Mouse (Mus musculus): ENCODE results near the gene Igflr1. TPM values are rescaled to one million over a fixed set of nuclear protein-coding genes. Genes with fewer than 3 reads are reported as not detected.
A peak's percentile ranks its signal among the peaks of the same experiment; 100 is the strongest.

The Igflr1 gene
- polyA plus RNA-seq (2015; fragmentation: Nextera tagmentation; extraction: Ambion mirVana) = 3.5 and 3.6 TPM in 2 replicates

DNA sequence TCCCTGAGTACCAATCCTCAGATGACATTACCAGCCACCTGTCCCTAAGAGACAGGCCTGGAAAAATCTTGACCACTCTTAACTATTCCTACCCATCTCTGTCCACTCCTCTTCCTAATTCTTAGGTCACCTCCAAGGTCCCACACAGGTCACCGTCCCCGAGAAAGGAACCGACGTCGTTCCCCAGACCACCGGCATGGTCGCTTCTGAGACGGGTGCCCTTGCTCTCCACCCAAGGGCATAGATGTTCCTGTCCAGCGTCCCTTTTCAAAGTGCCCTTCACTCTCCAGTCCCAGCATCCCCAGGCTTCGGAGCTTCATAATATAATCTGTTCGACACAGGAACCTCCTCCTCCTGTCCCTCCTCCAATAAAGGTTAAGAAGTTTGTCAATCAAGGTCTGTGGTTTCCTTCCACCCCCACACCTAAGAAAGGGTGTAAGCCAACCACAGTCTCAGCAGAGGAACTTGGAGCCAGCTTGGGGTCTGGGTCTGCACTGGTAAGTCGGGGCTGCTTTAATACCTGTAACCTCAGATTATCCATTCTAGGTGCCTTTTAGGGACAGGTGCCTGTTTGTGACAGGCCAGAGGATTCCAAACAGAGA, at the start of gene Igflr1:
TSS of gene Igflr1 (plus strand) at position 458 of the 602 bp plus-strand sequence.
- 87% methylated on average over 12 of the region's 12 CpGs for WGBS
- Histone ChIP-seq H3K4me3 (no peak within 1 kb of the TSS), H3K4me2 (peak within 1 kb of the TSS; percentile 85), H3K27me3 (replicated peaks) (no peaks in the 10 kb centered on the region), H3K36me3 (peaks cover 64% of the 10 kb centered on the region), H3K27ac (replicated peaks) (no peak within 1 kb of the TSS), H3K9ac (peak within 1 kb of the TSS; percentile 96), H3K4me1 (peaks cover 15% of the 10 kb centered on the region), H3K9me3 (no peaks in the 10 kb centered on the region)
- no peak for ATAC-seq (ENCODE audit: extremely low read depth, insufficient number of reproducible peaks, low FRiP score, low TSS enrichment)

GRCm38 (mm10) chr7:30518325-30518724, 46.9 kb upstream of the Igflr1 start:
- Histone ChIP-seq H3K4me3 (no peak overlapping the region), H3K36me3 (peaks cover 6% of the 10 kb centered on the region), H3K9ac (no peak overlapping the region), H3K9me3 (no peaks in the 10 kb centered on the region), H3K4me2 (no peak overlapping the region), H3K27me3 (replicated peaks) (peaks cover 25% of the 10 kb centered on the region), H3K4me1 (no peaks in the 10 kb centered on the region), H3K27ac (replicated peaks) (no peak overlapping the region)
- ATAC-seq (ENCODE audit: extremely low read depth, insufficient number of reproducible peaks, low FRiP score, low TSS enrichment) = no peak
- 28% methylated on average over 8 of the region's 8 CpGs for WGBS

- Histone ChIP-seq H3K27me3 (replicated peaks) (peaks cover 21% of the 10 kb centered on the region), H3K4me2 (no peak overlapping the region), H3K4me3 (no peak overlapping the region), H3K4me1 (no peaks in the 10 kb centered on the region), H3K9ac (no peak overlapping the region), H3K9me3 (no peaks in the 10 kb centered on the region), H3K36me3 (peaks cover 24% of the 10 kb centered on the region), H3K27ac (replicated peaks) (no peak overlapping the region)
- no peak for ATAC-seq (ENCODE audit: extremely low read depth, insufficient number of reproducible peaks, low FRiP score, low TSS enrichment)
- WGBS = 67% methylated on average over 4 of the region's 4 CpGs
Measured at GRCm38 (mm10) chr7:30520396-30520795, 44.8 kb upstream of the Igflr1 start.

DNA sequence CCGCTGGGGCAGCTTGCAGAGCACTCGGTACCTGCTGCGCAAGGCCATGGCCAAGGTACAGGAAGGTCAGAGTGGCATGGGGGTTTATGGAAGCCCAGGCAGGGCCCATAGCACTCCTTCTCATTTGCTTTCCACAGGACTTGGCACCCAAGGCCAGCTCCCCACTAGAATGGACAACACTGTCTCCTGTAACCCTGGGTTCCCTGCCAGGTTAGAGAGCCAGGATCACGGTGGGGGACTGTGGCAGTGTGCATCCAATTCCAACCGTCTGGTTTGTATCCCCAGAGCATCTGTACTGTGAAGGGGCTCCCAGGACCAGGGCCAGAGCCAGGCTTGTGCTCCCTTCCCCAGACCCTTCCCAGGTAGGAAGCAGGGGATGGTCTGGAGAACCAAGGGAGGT, 44.4 kb upstream of the Igflr1 start:
- H3K27ac ChIP-seq (replicated peaks) = no peak overlapping the region
- H3K9ac ChIP-seq = no peak overlapping the region
- H3K27me3 ChIP-seq (replicated peaks) = peaks cover 16% of the 10 kb centered on the region
- peaks cover 29% of the 10 kb centered on the region for H3K36me3 ChIP-seq
- ATAC-seq (ENCODE audit: extremely low read depth, insufficient number of reproducible peaks, low FRiP score, low TSS enrichment) = no peak
- H3K9me3 ChIP-seq = no peaks in the 10 kb centered on the region
- H3K4me3 ChIP-seq = no peak overlapping the region
- 78% methylated on average over 5 of the region's 5 CpGs for WGBS
- H3K4me2 ChIP-seq = no peak overlapping the region
- peaks cover 2% of the 10 kb centered on the region; the same call in 1 of the 2 replicates for H3K4me1 ChIP-seq

DNA sequence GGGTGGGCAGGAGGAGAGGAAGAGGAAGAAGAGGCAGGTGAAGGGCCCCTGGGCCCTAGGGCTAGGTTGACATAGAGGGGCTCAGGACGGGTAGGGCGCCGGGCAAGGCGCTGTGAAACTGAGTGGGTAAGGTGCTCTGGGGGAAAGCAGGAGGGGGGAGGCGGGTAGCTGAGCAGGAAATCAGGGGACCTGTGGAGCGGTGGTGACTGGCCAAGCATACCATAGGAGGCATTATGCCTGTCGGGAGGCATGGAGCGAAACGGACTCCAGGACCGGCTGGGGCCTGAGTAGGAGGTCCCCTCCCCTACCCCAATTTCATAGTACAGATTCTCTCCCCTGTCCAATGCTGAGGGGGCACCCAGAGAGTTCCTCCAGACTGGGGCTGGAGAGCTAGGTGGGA, 42.4 kb upstream of the Igflr1 start:
- Histone ChIP-seq H3K9me3 (no peaks in the 10 kb centered on the region), H3K9ac (no peak overlapping the region; the same call in 1 of the 2 replicates), H3K4me3 (no peak overlapping the region), H3K4me2 (no peak overlapping the region), H3K36me3 (peaks cover 49% of the 10 kb centered on the region), H3K4me1 (peaks cover 10% of the 10 kb centered on the region), H3K27ac (replicated peaks) (no peak overlapping the region), H3K27me3 (replicated peaks) (peaks cover 23% of the 10 kb centered on the region)
- WGBS = 78% methylated on average over 10 of the region's 10 CpGs
- no peak for ATAC-seq (ENCODE audit: extremely low read depth, insufficient number of reproducible peaks, low FRiP score, low TSS enrichment)

GRCm38 (mm10) chr7:30524487-30524886, 40.7 kb upstream of the Igflr1 start:
- Histone ChIP-seq H3K9ac (no peak overlapping the region), H3K36me3 (peaks cover 65% of the 10 kb centered on the region), H3K9me3 (no peaks in the 10 kb centered on the region), H3K4me2 (no peak overlapping the region), H3K27ac (replicated peaks) (no peak overlapping the region), H3K4me3 (no peak overlapping the region), H3K27me3 (replicated peaks) (peaks cover 13% of the 10 kb centered on the region), H3K4me1 (peaks cover 10% of the 10 kb centered on the region)
- ATAC-seq (ENCODE audit: extremely low read depth, insufficient number of reproducible peaks, low FRiP score, low TSS enrichment) = no peak
- WGBS = 85% methylated on average over 6 of the region's 6 CpGs

DNA sequence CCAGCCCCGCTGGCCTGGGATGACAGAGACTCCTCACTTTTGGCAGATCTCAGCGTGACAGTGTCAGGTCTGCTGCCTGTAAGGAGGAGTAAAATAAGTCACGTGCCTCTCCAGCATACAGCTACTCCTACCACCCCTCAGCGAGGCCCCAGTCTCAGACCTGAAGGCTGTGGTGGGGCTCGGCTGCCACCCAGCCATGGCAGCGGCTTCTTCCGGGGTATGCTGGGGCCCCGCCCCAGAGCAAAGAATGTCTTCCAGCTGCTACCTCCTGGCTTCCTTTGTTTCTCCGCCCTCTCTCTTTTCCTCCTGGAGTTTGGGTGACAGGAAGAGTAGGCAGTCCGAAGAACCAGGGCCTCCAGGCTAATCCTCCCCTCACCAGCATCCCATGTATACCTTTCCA, 39.3 kb upstream of the Igflr1 start:
- Histone ChIP-seq H3K4me3 (0 out of 2 replicates have a peak overlapping the region, but pooled peaks have one; percentile 3), H3K27ac (replicated peaks) (no peak overlapping the region), H3K4me1 (peaks cover 10% of the 10 kb centered on the region), H3K27me3 (replicated peaks) (peaks cover 12% of the 10 kb centered on the region), H3K36me3 (peaks cover 80% of the 10 kb centered on the region), H3K4me2 (peak overlapping the region; percentile 25), H3K9me3 (no peaks in the 10 kb centered on the region), H3K9ac (peak overlapping the region; percentile 52; the same call in 1 of the 2 replicates)
- 36% methylated on average over 10 of the region's 10 CpGs for WGBS
- ATAC-seq (ENCODE audit: extremely low read depth, insufficient number of reproducible peaks, low FRiP score, low TSS enrichment) = no peak

- Histone ChIP-seq H3K4me3 (0 out of 2 replicates have a peak overlapping the region, but pooled peaks have one; percentile 3), H3K36me3 (peaks cover 84% of the 10 kb centered on the region), H3K27ac (replicated peaks) (no peak overlapping the region), H3K9me3 (no peaks in the 10 kb centered on the region), H3K27me3 (replicated peaks) (peaks cover 12% of the 10 kb centered on the region), H3K4me1 (peaks cover 12% of the 10 kb centered on the region), H3K9ac (peak overlapping the region; percentile 52; the same call in 1 of the 2 replicates), H3K4me2 (peak overlapping the region; percentile 25)
- ATAC-seq (ENCODE audit: extremely low read depth, insufficient number of reproducible peaks, low FRiP score, low TSS enrichment) = no peak
- 26% methylated on average over 17 of the region's 17 CpGs for WGBS
Measured at GRCm38 (mm10) chr7:30526399-30526798, 38.8 kb upstream of the Igflr1 start.

DNA sequence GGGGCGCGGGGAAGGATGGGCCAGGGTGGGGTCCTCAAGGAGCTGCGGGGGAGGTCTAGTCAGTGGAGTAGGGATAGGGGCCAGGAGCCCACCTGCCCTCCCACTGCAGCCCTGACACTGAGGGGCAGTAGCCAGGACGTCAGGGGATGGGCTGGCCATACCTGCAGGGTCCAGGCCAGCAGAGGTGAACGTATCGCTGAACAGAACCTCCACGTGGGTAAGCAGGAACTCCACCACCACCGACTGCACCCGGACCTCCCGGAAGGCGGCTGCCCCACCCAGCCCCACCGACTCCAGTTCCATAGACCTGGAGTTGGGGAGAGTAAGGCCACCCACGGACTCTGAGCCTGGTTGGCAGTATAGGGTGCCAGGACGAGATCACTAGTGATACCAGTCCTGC, 38.2 kb upstream of the Igflr1 start:
- peaks cover 90% of the 10 kb centered on the region for H3K36me3 ChIP-seq
- no peak for ATAC-seq (ENCODE audit: extremely low read depth, insufficient number of reproducible peaks, low FRiP score, low TSS enrichment)
- no peak overlapping the region for H3K4me2 ChIP-seq
- no peak overlapping the region for H3K27ac ChIP-seq (replicated peaks)
- H3K4me1 ChIP-seq = peaks cover 18% of the 10 kb centered on the region
- no peak overlapping the region for H3K4me3 ChIP-seq
- H3K9me3 ChIP-seq = no peaks in the 10 kb centered on the region
- H3K9ac ChIP-seq = peak overlapping the region; percentile 52; the same call in 1 of the 2 replicates
- WGBS = 82% methylated on average over 14 of the region's 14 CpGs
- H3K27me3 ChIP-seq (replicated peaks) = peaks cover 12% of the 10 kb centered on the region

GRCm38 (mm10) chr7:30531291-30531815, 33.9 kb upstream of the Igflr1 start:
- H3K4me3 ChIP-seq = no peak overlapping the region
- H3K36me3 ChIP-seq = peaks cover 61% of the 10 kb centered on the region
- H3K4me2 ChIP-seq = no peak overlapping the region
- H3K27me3 ChIP-seq (replicated peaks) = peaks cover 19% of the 10 kb centered on the region; the same call in 1 of the 2 replicates
- H3K9ac ChIP-seq = peak overlapping the region; percentile 28
- H3K4me1 ChIP-seq = peaks cover 42% of the 10 kb centered on the region
- WGBS = 73% methylated on average over 9 of the region's 9 CpGs
- H3K9me3 ChIP-seq = no peaks in the 10 kb centered on the region
- no peak for ATAC-seq (ENCODE audit: extremely low read depth, insufficient number of reproducible peaks, low FRiP score, low TSS enrichment)
- no peak overlapping the region for H3K27ac ChIP-seq (replicated peaks)

GRCm38 (mm10) chr7:30532931-30533330, 32.3 kb upstream of the Igflr1 start:
- no peak for ATAC-seq (ENCODE audit: extremely low read depth, insufficient number of reproducible peaks, low FRiP score, low TSS enrichment)
- peak overlapping the region; percentile 86 for H3K9ac ChIP-seq
- 35% methylated on average over 8 of the region's 8 CpGs for WGBS
- H3K4me3 ChIP-seq = no peak overlapping the region
- peaks cover 38% of the 10 kb centered on the region for H3K4me1 ChIP-seq
- peaks cover 12% of the 10 kb centered on the region; the same call in 1 of the 2 replicates for H3K27me3 ChIP-seq (replicated peaks)
- H3K36me3 ChIP-seq = peaks cover 48% of the 10 kb centered on the region
- peak overlapping the region; percentile 75 for H3K4me2 ChIP-seq
- no peaks in the 10 kb centered on the region for H3K9me3 ChIP-seq
- H3K27ac ChIP-seq (replicated peaks) = no peak overlapping the region
